Mouse (Mus musculus) G1E (cell line): Measurements from ENCODE around the gene Smug1. TPM values are rescaled to one million over a fixed set of nuclear protein-coding genes. Genes with fewer than 3 reads are reported as not detected.

Experiments used
- ATAC-seq: 2 replicates; pipeline ENCODE4 v1.8.0; 2016; ENCODE audit warnings: mild to moderate bottlenecking; ENCODE audit not compliant: insufficient number of reproducible peaks, poor library complexity, low FRiP score, severe bottlenecking; ENCODE audit errors: extremely low read depth
- DNase-seq: peaks from one replicate; pipeline ENCODE4 v3.0.0; 2012; ENCODE audit warnings: low spot score
- H3K27me3 ChIP-seq: 2 replicates; pipeline ENCODE4 v1.6.1; 2012; ENCODE audit warnings: mild to moderate bottlenecking, low read length, inconsistent platforms; ENCODE audit not compliant: insufficient read depth
- H3K36me3 ChIP-seq: replicated peaks from 2 replicates; pipeline ENCODE3; 2012; ENCODE audit warnings: mild to moderate bottlenecking, inconsistent platforms
- H3K4me1 ChIP-seq: 2 replicates; pipeline ENCODE4 v1.6.1; 2012; ENCODE audit warnings: low read depth, low read length, inconsistent platforms, mixed read lengths; ENCODE audit not compliant: insufficient read depth
- H3K4me3 ChIP-seq: 2 replicates; pipeline ENCODE4 v1.5.1; 2012; ENCODE audit warnings: low read depth, mild to moderate bottlenecking, inconsistent platforms, low read length, moderate library complexity, mixed read lengths
- H3K9me3 ChIP-seq: replicated peaks from 2 replicates; pipeline ENCODE4 v1.6.1; 2012; ENCODE audit warnings: inconsistent platforms
- CTCF ChIP-seq: IDR thresholded peaks from 2 replicates; pipeline ENCODE4 v1.5.1; 2012; ENCODE audit warnings: low read depth, low read length, inconsistent platforms, mixed read lengths
- GATA1 ChIP-seq: IDR thresholded peaks from 2 replicates; pipeline ENCODE4 v1.6.1; 2012; ENCODE audit warnings: borderline replicate concordance, low read length, inconsistent platforms, mixed read lengths
- GATA2 ChIP-seq: IDR thresholded peaks from 2 replicates; pipeline ENCODE4 v1.6.1; 2012; ENCODE audit warnings: low read depth, low read length, inconsistent platforms, borderline replicate concordance
- POLR2AphosphoS5 ChIP-seq: IDR thresholded peaks from 2 replicates; pipeline ENCODE4 v1.6.1; 2012; ENCODE audit warnings: low read depth, low read length, inconsistent platforms; ENCODE audit not compliant: insufficient replicate concordance
- TAL1 ChIP-seq: conservative IDR thresholded peaks from 2 replicates; pipeline ENCODE4 v1.6.1; 2012; ENCODE audit warnings: low read depth, low read length, inconsistent platforms, mixed read lengths
- polyA plus RNA-seq: library from polyadenylated mRNA; stranded (reverse); fragments of >175 nt; gene quantifications from 2 replicates; pipeline ENCODE4 v1.2.3, GENCODE M21; 2012
- total RNA-seq, 2 experiments: library from RNA; stranded (forward) in 1 of 2; stranded (reverse) in 1 of 2; fragments of 200-1000 nt in 1 of 2; fragments of >200 nt in 1 of 2; fragmentation: Nextera tagmentation in 1 of 2; gene quantifications; 2 replicates each; pipeline ENCODE4 v1.2.3; 2014 to 2017

Smug1 gene
- total RNA-seq (2014; fragmentation: Nextera tagmentation), result 7.8 and 10.6 TPM in 2 replicates
- total RNA-seq (2017), result 9.0 and 11.3 TPM in 2 replicates
- 3.6 and 5.0 TPM in 2 replicates for polyA plus RNA-seq

DNA sequence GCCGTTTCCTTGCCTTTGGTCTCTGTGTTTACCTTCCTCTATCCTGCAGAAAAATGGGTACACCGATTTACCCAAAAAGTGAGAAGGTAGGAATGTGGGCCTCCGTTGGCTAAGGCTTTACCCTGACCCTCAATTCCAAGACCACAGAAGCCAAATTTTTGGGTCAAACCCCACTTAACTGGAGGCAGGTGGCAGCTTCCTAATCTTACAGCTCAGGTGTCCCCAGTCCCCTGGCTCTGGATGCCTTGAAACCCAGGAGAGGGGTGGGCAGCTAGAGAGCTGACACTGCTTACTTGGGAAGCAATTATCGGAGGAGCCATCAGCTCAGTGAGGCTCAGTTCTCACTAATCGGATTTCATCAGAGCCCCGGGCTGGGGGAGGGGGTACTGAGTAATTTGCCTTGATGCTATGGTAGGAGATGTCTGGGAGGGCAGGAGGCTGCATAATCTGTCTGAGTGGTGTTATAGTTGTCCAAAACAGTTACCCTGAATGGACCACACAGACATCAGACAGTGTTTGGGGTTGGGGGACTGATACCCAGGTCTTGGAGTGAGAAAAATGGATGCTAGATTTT lies at the start of gene Smug1:
Gene Smug1, minus strand, starts transcription at position 51 of the 574 bp plus-strand sequence.
- TF ChIP-seq POLR2AphosphoS5 (no peak), TAL1 (no peak), GATA2 (no peak), GATA1 (no peak), CTCF (no peak)
- Histone ChIP-seq H3K4me3 (no peak within 1 kb of the TSS), H3K36me3 (no peaks in the 10 kb centered on the region), H3K4me1 (peaks cover 77% of the 10 kb centered on the region), H3K27me3 (peaks cover 49% of the 10 kb centered on the region), H3K9me3 (no peaks in the 10 kb centered on the region)
- no peak for ATAC-seq
- no peak for DNase-seq

DNA sequence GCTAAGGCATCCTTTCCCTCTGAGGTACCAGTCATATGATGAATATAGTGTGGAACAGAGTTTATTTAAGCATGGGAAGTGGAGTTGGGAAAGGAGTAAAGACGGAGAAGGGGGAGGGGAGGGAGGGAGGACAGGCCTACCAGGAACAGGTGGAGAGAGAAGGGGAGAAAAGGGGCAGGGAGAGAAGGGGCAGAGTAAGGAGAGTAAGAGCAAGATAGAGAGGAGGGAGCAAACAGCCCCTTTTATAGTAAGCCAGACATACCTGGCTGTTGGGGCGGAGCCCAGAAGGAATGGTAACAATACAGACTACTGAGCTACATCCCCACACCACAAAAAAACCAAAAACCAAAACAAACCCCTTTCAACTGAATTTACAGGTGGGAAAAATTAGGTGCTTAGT lies 49.2 kb upstream of the Smug1 start:
- H3K9me3 ChIP-seq, result no peaks in the 10 kb centered on the region
- peaks cover 48% of the 10 kb centered on the region for H3K4me1 ChIP-seq
- no peaks in the 10 kb centered on the region for H3K27me3 ChIP-seq
- DNase-seq, result no peak
- H3K36me3 ChIP-seq, result peaks cover 53% of the 10 kb centered on the region
- no peak for TF ChIP-seq GATA1
- TF ChIP-seq CTCF, result no peak
- TF ChIP-seq GATA2, result no peak
- TF ChIP-seq TAL1, result no peak
- TF ChIP-seq POLR2AphosphoS5, result no peak
- peak overlapping the region; percentile 54; the same call in 1 of the 2 replicates for H3K4me3 ChIP-seq
- ATAC-seq, result no peak

DNA sequence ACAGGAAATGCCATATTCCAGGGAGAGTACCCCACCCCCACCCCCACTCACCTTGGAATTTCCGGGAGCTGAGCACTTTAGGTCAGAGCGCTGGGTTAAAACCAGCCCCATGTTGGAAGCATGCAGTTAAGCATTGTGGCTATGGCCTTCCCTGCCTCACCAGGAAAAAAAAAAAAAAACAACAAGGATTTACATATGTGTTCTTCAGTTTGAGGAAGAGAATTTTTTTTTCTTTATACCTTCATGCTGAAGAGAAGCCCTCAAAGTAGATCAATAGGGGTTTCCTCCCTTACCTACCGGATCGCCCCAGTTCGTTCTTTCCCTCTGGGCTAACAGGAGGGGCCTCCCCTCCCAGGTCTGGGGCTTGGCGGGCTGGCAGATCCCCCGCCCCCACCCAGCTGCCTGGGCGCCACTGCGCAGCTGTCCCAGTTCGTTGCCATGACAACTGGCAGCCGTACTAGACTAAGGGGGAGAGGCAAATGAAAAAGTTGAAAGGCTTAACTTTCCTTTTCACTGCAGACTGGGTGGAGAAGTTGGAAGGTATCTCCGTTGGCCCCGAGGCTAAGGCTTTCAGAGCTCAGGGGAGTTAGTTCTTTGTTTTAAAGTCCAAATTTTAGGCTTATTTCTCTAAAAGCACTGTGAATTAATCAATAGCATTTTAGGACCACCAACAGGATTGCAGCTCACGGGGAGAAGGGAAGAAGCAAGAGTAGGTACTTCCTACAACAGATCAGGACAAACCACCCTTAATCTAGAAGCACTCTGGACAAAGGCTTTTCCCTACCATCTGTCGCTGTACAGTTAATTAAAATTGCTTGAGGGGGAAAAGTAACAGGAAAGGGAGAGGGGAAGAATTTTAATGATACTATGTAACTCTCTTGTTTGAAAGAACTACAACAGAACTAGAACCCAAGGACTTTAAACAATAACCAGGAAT lies 48.3 kb upstream of the Smug1 start:
- no peaks in the 10 kb centered on the region for H3K9me3 ChIP-seq
- peaks cover 45% of the 10 kb centered on the region for H3K4me1 ChIP-seq
- H3K36me3 ChIP-seq, result peaks cover 53% of the 10 kb centered on the region
- DNase-seq (peak; percentile 84), ATAC-seq (peak; percentile 90)
- peak overlapping the region; percentile 68 for H3K4me3 ChIP-seq
- H3K27me3 ChIP-seq, result no peaks in the 10 kb centered on the region
- TF ChIP-seq POLR2AphosphoS5 (no peak), GATA2 (no peak), CTCF (no peak), GATA1 (no peak), TAL1 (no peak)

DNA sequence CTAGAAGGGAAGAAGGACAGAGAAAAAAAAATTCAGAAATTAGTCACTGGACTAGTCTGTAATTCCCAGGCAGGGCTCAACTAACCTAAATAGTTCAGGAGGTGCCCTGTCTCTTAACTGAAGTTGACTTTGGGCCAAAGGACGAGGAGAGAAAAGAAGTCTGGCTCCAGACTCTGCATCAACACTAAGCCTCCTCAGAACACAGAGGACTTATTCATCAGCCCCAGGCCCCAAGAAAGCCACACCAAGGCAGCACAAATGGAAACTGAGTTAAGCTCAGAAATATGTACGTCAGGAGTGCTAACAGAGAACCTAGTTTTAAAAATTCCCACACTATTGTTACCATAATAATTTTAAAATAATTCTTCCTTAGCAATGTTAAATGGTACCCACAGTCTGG lies 47.3 kb upstream of the Smug1 start:
- no peaks in the 10 kb centered on the region for H3K27me3 ChIP-seq
- no peaks in the 10 kb centered on the region for H3K9me3 ChIP-seq
- peaks cover 51% of the 10 kb centered on the region for H3K36me3 ChIP-seq
- no peak overlapping the region for H3K4me3 ChIP-seq
- ATAC-seq, result no peak
- DNase-seq, result no peak
- no peak for TF ChIP-seq GATA1
- no peak for TF ChIP-seq CTCF
- TF ChIP-seq TAL1, result no peak
- no peak for TF ChIP-seq GATA2
- no peak for TF ChIP-seq POLR2AphosphoS5
- peaks cover 46% of the 10 kb centered on the region for H3K4me1 ChIP-seq

DNA sequence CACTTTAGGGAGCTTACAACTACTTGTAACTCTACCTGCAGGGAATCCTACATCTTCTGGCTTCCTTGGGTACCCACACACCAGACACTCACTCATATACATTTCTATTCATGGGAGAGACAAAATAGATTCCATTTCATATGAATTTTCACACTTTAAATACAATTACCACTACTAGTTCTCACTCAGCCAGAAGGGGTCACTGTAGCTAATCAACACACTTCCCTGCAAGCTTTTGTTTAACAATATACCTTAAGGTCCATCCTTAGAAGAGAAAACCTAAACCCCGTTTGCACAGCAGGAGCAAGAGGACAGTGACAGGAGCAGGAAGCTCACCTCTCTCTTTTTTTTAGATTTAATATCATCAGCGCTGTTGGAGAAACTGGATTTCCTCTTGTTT lies 38.3 kb upstream of the Smug1 start:
- ATAC-seq (no peak), DNase-seq (no peak)
- peaks cover 3% of the 10 kb centered on the region; the same call in 1 of the 2 replicates for H3K4me1 ChIP-seq
- H3K36me3 ChIP-seq, result peaks cover 92% of the 10 kb centered on the region
- H3K9me3 ChIP-seq, result no peaks in the 10 kb centered on the region
- H3K27me3 ChIP-seq, result no peaks in the 10 kb centered on the region
- no peak overlapping the region for H3K4me3 ChIP-seq
- TF ChIP-seq GATA2 (no peak), CTCF (no peak), TAL1 (no peak), POLR2AphosphoS5 (no peak), GATA1 (no peak)

DNA sequence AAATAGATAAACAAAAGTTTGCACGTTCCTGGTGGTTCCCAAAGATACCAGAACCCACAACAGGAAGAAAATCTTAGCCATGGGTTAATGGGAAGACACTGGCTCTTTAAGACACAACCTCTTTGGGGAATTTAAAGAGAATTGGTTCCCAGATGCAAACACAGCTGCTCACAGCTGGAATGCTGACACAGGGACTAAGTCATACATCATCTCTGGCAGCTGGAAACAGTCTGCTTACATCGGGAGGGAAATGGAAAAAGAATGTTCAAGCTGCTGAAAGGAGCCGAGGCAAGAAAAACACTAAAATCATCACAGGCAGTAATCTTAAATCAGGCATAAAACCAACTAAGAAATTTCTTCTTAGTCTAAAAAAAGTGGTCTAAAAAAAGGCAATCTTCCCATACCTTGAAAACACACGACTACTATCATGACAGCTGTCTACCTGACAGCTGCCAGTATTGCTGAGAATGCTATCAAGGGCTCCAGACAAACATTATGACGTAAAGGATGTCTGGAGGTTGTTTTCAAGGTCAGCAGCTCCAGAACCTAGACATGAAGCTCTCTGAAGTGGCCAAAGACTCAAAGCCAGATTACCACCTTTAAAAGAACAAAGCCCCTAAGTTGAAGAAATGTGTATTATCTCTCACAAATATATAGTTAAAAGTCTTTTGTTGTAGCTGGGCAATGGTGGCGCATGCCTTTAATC lies 35.3 kb upstream of the Smug1 start:
- TF ChIP-seq GATA2 (no peak), POLR2AphosphoS5 (no peak), TAL1 (no peak), CTCF (no peak), GATA1 (no peak)

More for the DNA sequence above, 35.3 kb upstream of the Smug1 start:
- DNase-seq (no peak), ATAC-seq (no peak)
- no peaks in the 10 kb centered on the region for H3K9me3 ChIP-seq
- H3K4me3 ChIP-seq, result no peak overlapping the region
- peaks cover 5% of the 10 kb centered on the region; the same call in 1 of the 2 replicates for H3K4me1 ChIP-seq
- H3K36me3 ChIP-seq, result peaks cover 95% of the 10 kb centered on the region
- no peaks in the 10 kb centered on the region for H3K27me3 ChIP-seq
